Mouse (Mus musculus) liver, postnatal 0 days (tissue): Measurements from ENCODE around the gene Ttc26.

ENCODE experiments used
- CTCF ChIP-seq: sonication (generic); IDR thresholded peaks from 2 replicates; pipeline ENCODE4 v1.5.1; 2016; ENCODE audit warnings: antibody characterized with exemption, low read depth
- EP300 ChIP-seq: IDR thresholded peaks from 2 replicates; pipeline ENCODE4 v1.6.1; 2016; ENCODE audit warnings: antibody characterized with exemption, low read depth, mild to moderate bottlenecking

GRCm38 (mm10) chr6:38349806-38350205, 31.5 kb upstream of the Ttc26 start:
- TF ChIP-seq CTCF (no peak), EP300 (no peak)
